Mouse (Mus musculus) embryonic facial prominence, embryonic 14.5 days (tissue): ENCODE measurements at regions not wholly inside any gene's neighbourhood (a gene's known extent, or its start where the extent isn't known, plus 50 kb on each side); places are given as distances from the start of the nearest gene placed in this dataset.
A peak's percentile ranks its signal among the peaks of the same experiment; 100 is the strongest.

Source experiments
- ATAC-seq: fragments of 200-750 bp; cut with Nextera tagmentation; 2 replicates; pipeline ENCODE4 v1.8.0; 2017; ENCODE audit warnings: low read depth, moderate number of reproducible peaks, moderate TSS enrichment
- DNase-seq: peaks from one replicate; pipeline ENCODE4 v3.0.0-alpha.2; 2015; ENCODE audit warnings: low spot score
- H3K27ac ChIP-seq: fragments of 300-500 bp; sonication (generic); replicated peaks from 2 replicates; pipeline ENCODE4 v1.5.1; 2014; ENCODE audit warnings: low read depth, mild to moderate bottlenecking, low read length, moderate library complexity
- H3K27me3 ChIP-seq: fragments of 300-500 bp; sonication (generic); replicated peaks from 2 replicates; pipeline ENCODE4 v1.6.1; 2014; ENCODE audit warnings: low read length; ENCODE audit not compliant: control insufficient read depth, insufficient read depth
- H3K36me3 ChIP-seq: fragments of 300-500 bp; sonication (generic); 2 replicates; pipeline ENCODE4 v1.6.1; 2014; ENCODE audit warnings: low read length, mixed read lengths; ENCODE audit not compliant: control insufficient read depth, insufficient read depth
- H3K4me1 ChIP-seq: fragments of 300-500 bp; sonication (generic); 2 replicates; pipeline ENCODE4 v1.6.1; 2014; ENCODE audit warnings: antibody characterized with exemption, low read length; ENCODE audit not compliant: control insufficient read depth, insufficient read depth
- H3K4me2 ChIP-seq: fragments of 300-500 bp; sonication (generic); 2 replicates; pipeline ENCODE4 v1.6.1; 2014; ENCODE audit warnings: low read depth, mild to moderate bottlenecking, low read length, moderate library complexity, mixed read lengths
- H3K4me3 ChIP-seq: fragments of 300-500 bp; sonication (generic); 2 replicates; pipeline ENCODE4 v1.5.1; 2014; ENCODE audit warnings: low read depth, mild to moderate bottlenecking, low read length
- H3K9ac ChIP-seq: fragments of 300-500 bp; sonication (generic); 2 replicates; pipeline ENCODE4 v1.6.1; 2014; ENCODE audit warnings: low read depth, mild to moderate bottlenecking, low read length, moderate library complexity, mixed read lengths
- H3K9me3 ChIP-seq: fragments of 300-500 bp; sonication (generic); 2 replicates; pipeline ENCODE4 v1.6.1; 2016; ENCODE audit warnings: low read length; ENCODE audit not compliant: control insufficient read depth
- WGBS: fragments of 180-500 bp; shearing (Covaris S2); extraction: QIAGEN DNeasy Blood & Tissue Kit; methylation state at CpG from one replicate; pipeline ENCODE4 v1.1.7; 2014; 5-methylcytosine and 5-hydroxymethylcytosine counted together

DNA sequence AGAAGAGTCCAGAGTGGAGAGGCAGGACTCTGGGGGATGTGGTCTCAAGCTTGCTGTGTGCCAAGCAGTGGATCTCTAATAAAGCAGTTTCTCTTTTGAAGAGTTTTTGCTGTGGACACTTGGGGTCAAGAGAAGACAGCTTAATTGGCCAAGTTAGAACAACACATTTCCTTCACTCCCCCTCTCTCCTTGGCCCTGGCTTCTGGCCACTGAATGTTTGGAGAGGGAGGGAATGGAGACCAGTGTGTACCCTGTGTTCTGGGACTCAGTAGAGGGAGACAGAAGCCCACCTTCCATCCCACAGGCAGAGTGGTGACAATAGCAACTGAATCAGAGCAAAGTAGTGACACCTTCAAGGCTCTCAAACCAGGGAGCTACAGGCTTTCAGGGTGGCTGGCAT, 77.3 kb upstream of the Kcnd3 start:
- H3K9ac ChIP-seq = no peak overlapping the region
- no peak overlapping the region for H3K27ac ChIP-seq
- no peaks in the 10 kb centered on the region for H3K4me1 ChIP-seq
- ATAC-seq (no peak), DNase-seq (no peak)
- H3K4me2 ChIP-seq = no peak overlapping the region
- H3K4me3 ChIP-seq = no peak overlapping the region
- no peaks in the 10 kb centered on the region for H3K9me3 ChIP-seq
- no peaks in the 10 kb centered on the region for H3K36me3 ChIP-seq
- no peaks in the 10 kb centered on the region for H3K27me3 ChIP-seq

DNA sequence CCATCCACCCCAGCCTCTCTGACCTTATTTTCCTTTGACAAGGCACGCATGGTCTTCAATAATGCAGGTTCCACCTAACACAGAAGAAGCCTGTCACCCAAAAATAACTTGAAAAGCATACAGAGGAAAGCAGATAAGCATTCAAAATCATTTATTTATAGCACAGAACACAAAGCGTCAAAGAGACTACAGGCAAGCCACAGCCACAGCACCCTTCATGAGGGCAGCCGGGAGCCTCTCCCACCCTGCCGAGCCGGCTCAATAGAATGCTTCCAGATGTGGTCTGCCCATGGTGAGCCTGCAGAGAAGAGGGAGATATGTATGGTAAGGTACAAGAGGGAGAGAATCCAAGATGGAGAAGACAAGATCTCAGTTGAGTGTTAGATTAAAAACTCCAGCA, 76.7 kb upstream of the Kcnd3 start:
- H3K4me3 ChIP-seq = no peak overlapping the region
- no peak for ATAC-seq

DNA sequence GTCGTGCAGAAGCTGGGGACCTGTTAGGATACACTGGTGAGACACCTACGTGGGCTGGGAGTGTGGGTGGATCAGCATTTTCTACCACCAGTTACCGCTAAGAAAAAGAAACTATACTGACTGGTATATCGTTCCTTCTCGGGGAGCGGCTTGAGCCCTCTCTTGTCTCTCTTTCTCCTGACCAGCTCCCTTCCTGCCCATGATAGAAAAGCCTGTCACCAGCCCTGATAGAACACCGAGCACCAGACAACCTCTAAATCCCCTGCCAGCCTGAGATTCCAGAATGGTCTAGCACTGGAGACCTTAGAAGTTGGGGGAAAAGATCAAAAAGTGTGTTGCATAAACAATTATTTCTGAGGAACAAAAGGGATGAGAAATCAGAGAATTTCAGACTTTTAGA, 76.3 kb upstream of the Kcnd3 start:
- no peaks in the 10 kb centered on the region for H3K36me3 ChIP-seq
- WGBS = 82% methylated on average over 7 of the region's 7 CpGs
- H3K9ac ChIP-seq = no peak overlapping the region
- ATAC-seq (no peak), DNase-seq (no peak)
- H3K27me3 ChIP-seq = no peaks in the 10 kb centered on the region
- H3K9me3 ChIP-seq = no peaks in the 10 kb centered on the region
- no peaks in the 10 kb centered on the region for H3K4me1 ChIP-seq
- no peak overlapping the region for H3K27ac ChIP-seq
- no peak overlapping the region for H3K4me2 ChIP-seq
- no peak overlapping the region for H3K4me3 ChIP-seq

More for the DNA sequence above, 76.7 kb upstream of the Kcnd3 start:
- WGBS = 50% methylated on average over 5 of the region's 5 CpGs
- H3K4me2 ChIP-seq = no peak overlapping the region
- H3K27ac ChIP-seq = no peak overlapping the region
- DNase-seq = no peak
- H3K36me3 ChIP-seq = no peaks in the 10 kb centered on the region
- H3K27me3 ChIP-seq = no peaks in the 10 kb centered on the region
- H3K4me1 ChIP-seq = no peaks in the 10 kb centered on the region
- H3K9me3 ChIP-seq = no peaks in the 10 kb centered on the region
- no peak overlapping the region for H3K9ac ChIP-seq

DNA sequence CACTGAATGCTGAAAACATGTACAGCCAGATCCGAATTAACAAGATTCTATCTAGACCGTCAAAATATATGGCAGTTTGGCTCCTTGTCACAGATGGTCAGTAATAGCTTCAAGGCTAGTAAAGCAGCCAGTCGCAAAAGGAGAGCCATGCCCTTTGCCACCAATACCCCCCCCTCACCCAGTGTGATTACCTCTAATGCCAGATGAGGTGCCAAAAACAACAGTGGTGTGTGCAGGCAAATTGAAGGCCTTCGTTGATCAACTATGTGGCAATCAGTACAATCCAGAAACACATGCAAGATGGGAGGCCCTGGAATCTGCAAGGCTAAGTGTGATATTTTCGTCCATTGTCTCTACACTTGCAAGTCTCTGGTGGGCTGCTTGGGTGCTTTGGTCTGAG, 75.8 kb upstream of the Kcnd3 start:
- ATAC-seq = no peak
- Histone ChIP-seq H3K36me3 (no peaks in the 10 kb centered on the region), H3K9ac (no peak overlapping the region), H3K9me3 (no peaks in the 10 kb centered on the region), H3K27ac (no peak overlapping the region), H3K27me3 (no peaks in the 10 kb centered on the region), H3K4me2 (no peak overlapping the region), H3K4me3 (no peak overlapping the region), H3K4me1 (no peaks in the 10 kb centered on the region)
- DNase-seq = no peak
- 66% methylated on average over 5 of the region's 5 CpGs for WGBS

DNA sequence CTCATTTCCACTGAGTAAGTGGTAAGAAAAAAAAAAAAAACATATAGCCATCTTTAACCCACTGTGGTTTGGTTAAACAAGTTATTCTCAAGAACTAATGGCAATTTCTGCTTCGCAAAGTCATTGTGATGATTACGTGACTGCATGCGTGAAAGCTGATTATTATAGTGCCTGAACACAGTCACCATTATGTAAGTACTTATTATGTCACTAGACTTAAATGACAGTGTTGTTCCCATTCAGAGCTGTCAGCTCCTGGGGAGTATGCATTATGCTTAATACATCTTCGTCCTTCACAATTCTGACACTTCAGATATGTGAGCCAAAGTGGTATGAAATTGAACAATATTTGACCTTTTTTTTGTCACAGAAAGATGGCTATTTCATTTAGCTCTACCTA, 71.3 kb upstream of the Kcnd3 start:
- ATAC-seq (no peak), DNase-seq (no peak)
- Histone ChIP-seq H3K4me1 (no peaks in the 10 kb centered on the region), H3K4me3 (no peak overlapping the region), H3K9me3 (no peaks in the 10 kb centered on the region), H3K4me2 (no peak overlapping the region), H3K9ac (no peak overlapping the region), H3K27me3 (no peaks in the 10 kb centered on the region), H3K36me3 (no peaks in the 10 kb centered on the region), H3K27ac (no peak overlapping the region)
- 91% methylated on average over 4 of the region's 4 CpGs for WGBS

DNA sequence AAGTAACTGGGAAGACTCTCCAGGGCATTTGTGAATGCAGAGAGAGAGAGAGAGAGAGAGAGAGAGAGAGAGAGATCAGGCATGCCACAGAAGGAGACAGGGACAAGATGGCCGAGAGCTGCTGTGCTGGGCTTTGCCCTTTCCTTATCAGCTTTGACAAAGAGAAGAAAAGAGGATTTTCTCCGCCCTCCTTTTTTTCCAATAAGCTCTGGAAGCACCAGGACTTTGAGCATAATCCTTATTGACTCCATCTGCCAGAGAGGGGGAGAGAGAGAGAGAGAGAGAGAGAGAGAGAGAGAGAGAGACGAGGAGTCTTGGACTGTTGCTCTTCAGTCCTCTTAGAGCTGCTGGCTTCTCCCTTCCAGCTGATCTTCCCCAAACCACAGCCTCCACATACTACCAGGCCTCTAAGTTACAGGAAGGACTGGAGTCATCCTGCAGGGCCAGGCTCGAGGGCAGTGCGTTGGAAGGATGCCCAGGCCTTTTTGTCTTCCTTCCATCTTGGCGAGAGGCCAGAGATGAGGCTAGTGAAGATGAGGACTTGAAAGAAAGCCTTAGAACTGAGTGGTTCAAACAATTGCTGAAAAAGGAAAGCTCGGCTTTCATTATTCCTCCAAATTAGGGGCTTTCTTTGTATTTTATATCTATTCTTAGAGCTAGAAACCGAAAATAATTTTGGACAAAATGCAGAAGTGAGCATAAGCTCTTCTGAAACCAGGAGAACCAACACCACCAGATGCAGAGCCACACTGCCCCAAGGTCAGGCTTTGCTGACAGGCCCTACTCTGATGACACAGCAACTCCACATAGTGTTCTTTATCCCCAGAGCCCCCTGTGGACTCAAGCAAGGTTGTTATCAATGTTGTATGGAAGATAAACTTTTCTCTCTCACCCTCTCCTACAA, 59.3 kb upstream of the Kcnd3 start:
- Histone ChIP-seq H3K9ac (no peak overlapping the region), H3K4me1 (no peaks in the 10 kb centered on the region), H3K4me2 (no peak overlapping the region), H3K36me3 (no peaks in the 10 kb centered on the region), H3K4me3 (no peak overlapping the region), H3K9me3 (no peaks in the 10 kb centered on the region), H3K27ac (no peak overlapping the region), H3K27me3 (no peaks in the 10 kb centered on the region)
- ATAC-seq = peak; percentile 78; the same call in 1 of the 2 replicates
- 48% methylated on average over 8 of the region's 8 CpGs for WGBS
- peak; percentile 59 for DNase-seq
